Mouse (Mus musculus) spleen, adult 2 months (tissue): ENCODE results near the gene Krt83.

Source experiments
- CTCF ChIP-seq: fragments of 200-500 bp; IDR thresholded peaks from 2 replicates; pipeline ENCODE4 v1.5.1; 2011; ENCODE audit warnings: mild to moderate bottlenecking, inconsistent platforms; ENCODE audit not compliant: insufficient read depth, insufficient read length, insufficient replicate concordance; ENCODE audit errors: extremely low read depth
- POLR2A ChIP-seq: fragments of 200-500 bp; IDR thresholded peaks from 2 replicates; pipeline ENCODE4 v1.6.1; 2011; ENCODE audit warnings: low read depth, low read length, inconsistent platforms

GRCm38 (mm10) chr15:101483646-101484045, 7.7 kb downstream of the Krt83 start:
- TF ChIP-seq CTCF (no peak), POLR2A (no peak)
